Mouse (Mus musculus): ENCODE data around the gene Pde11a.

Gene Pde11a

DNA sequence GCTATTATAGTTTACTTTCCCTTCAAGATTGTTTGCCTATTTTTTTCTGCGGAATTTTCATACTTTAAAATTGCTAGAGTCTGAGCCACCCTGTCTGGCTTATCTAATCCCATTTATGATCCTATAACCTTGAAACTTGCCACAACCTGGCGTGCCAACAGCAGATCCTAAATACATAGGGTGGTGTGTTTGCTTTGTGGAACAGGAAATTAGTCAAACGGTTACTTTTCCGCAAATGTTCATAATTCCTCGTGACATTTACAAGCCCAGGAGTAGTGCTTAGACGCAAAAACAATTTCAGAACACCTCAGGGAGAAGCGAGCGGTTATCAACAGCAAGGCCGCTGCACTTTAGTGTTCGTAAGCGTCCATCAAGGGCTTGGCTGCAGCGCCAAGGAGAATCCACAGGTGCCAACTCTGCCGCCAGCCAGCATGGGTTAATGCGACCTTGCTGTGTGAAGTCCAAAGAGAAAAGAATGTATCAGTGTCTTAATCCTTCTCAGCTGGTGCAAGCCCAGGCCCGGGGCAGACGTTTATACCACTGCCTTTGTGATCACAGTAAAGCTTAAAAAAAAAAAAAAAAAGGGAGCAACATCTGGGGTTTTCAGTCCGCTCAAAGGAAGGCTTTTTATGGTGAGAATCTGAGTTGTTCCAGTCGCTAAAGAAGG, 379.3 kb downstream of the Pde11a start:
- DNase-seq (ENCODE audit: low spot score): no peak

DNA sequence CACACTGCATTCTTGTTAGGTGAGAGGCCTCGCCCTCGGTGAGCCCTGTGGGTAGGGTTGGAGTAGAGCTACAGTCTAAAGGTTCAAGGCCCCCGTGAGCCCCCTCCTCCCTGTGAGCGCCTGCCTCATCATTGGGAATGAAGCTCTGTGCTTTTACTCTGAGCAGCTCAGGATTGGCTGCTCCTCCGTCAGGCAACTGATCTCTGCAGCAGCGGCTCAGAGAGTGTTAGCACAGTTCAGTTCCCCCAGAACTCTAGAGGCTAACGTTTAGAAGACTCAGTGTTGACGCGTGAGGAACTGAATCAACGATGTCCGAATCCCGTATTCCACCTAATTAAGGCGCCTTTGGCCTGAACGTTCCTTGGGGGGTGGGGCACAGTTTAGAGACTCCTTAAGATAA, 382.9 kb downstream of the Pde11a start:
- DNase-seq (ENCODE audit: low spot score): no peak

DNA sequence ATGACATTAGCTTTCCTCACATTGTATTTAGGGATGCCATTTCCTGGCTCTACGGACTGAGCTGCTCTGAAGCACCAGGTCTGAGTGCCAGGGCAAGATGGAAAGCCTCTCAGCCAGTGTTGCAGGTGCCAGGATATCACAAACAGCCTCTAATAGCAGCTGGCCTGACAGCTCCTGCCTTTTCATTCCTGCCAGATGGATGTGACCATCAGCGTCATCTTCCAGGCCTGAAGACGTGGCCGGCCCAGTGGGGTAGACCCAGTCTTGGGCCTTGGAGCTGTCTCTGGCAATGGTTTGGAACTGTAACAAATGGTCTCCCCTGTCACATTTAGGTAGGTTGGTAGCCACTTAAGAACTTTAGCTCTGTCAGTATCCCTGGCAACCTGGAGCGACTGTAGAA, 385.3 kb downstream of the Pde11a start:
- no peak for DNase-seq (ENCODE audit: low spot score)

DNA sequence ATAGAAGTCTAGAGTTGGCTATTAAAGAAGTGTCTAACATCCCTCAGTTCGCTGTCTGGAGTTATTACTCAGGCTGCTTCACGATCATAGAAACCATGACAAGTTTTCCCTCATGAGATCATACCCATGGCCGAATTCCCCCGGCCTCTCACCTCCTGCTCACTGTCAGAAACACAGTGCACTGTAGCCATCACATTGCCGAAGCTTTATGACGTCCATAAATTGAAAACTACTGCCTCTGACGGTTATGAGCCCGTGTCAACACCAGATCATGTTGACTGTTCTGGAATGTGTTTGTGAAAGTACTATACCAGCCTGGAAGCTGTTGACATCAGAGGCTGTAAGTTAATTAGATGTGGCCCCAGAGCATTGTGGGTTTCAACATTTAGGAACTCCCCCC, 387.9 kb downstream of the Pde11a start:
- DNase-seq (ENCODE audit: low spot score): no peak

Measured in c-Kit-positive CD71-positive TER-119-positive erythroid progenitor cells, embryonic 14.5 days (primary cell).